Mouse (Mus musculus) stomach, embryonic 16.5 days (tissue): ENCODE results near the gene Cyb5d1. TPM values are rescaled to one million over a fixed set of nuclear protein-coding genes. Genes with fewer than 3 reads are reported as not detected.

Experiments
- ATAC-seq: fragments of 200-750 bp; cut with Nextera tagmentation; 2 replicates; pipeline ENCODE4 v1.8.0; 2017; ENCODE audit warnings: moderate number of reproducible peaks, moderate TSS enrichment; ENCODE audit not compliant: insufficient read depth, low FRiP score
- H3K27ac ChIP-seq: fragments of 300-500 bp; sonication (generic); 2 replicates; pipeline ENCODE4 v1.5.1; 2014; ENCODE audit warnings: low read length
- H3K27me3 ChIP-seq: fragments of 300-500 bp; sonication (generic); 2 replicates; pipeline ENCODE4 v1.6.1; 2014; ENCODE audit warnings: low read length, control low read depth, mixed read lengths; ENCODE audit not compliant: control insufficient read depth, insufficient read depth
- H3K36me3 ChIP-seq: fragments of 300-500 bp; sonication (generic); 2 replicates; pipeline ENCODE4 v1.6.1; 2014; ENCODE audit warnings: low read length; ENCODE audit not compliant: control insufficient read depth, insufficient read depth
- H3K4me1 ChIP-seq: fragments of 300-500 bp; sonication (generic); 2 replicates; pipeline ENCODE4 v1.6.1; 2014; ENCODE audit warnings: low read length, control low read depth, mixed read lengths; ENCODE audit not compliant: control insufficient read depth, insufficient read depth
- H3K4me2 ChIP-seq: fragments of 300-500 bp; sonication (generic); 2 replicates; pipeline ENCODE4 v1.6.1; 2014; ENCODE audit warnings: low read depth, low read length, mixed read lengths
- H3K4me3 ChIP-seq: fragments of 300-500 bp; sonication (generic); replicated peaks from 2 replicates; pipeline ENCODE4 v1.5.1; 2014; ENCODE audit warnings: mild to moderate bottlenecking, low read length
- H3K9ac ChIP-seq: fragments of 300-500 bp; sonication (generic); 2 replicates; pipeline ENCODE4 v1.6.1; 2014; ENCODE audit warnings: low read length
- H3K9me3 ChIP-seq: fragments of 300-500 bp; sonication (generic); replicated peaks from 2 replicates; pipeline ENCODE4 v1.6.1; 2016; ENCODE audit warnings: low read length, control low read depth; ENCODE audit not compliant: control insufficient read depth
- WGBS: fragments of 180-500 bp; shearing (Covaris S2); extraction: QIAGEN DNeasy Blood & Tissue Kit; methylation state at CpG from one replicate; pipeline ENCODE4 v1.1.7; 2014; 5-methylcytosine and 5-hydroxymethylcytosine counted together
- polyA plus RNA-seq: library from polyadenylated mRNA; unstranded; fragments of >200 nt; fragmentation: Nextera tagmentation; extraction: Ambion mirVana; gene quantifications from 2 replicates; pipeline ENCODE4 v1.2.1, GENCODE M21; 2015

Cyb5d1 gene
- polyA plus RNA-seq, 1 experiment from 2014 or later = 29.4 TPM

GRCm38 (mm10) chr11:69417449-69418384 is 22.3 kb upstream of the Cyb5d1 start:
- no peaks in the 10 kb centered on the region for H3K9me3 ChIP-seq
- H3K4me1 ChIP-seq = peaks cover 43% of the 10 kb centered on the region
- H3K9ac ChIP-seq = peak overlapping the region; percentile 81
- peak overlapping the region; percentile 99 for H3K27ac ChIP-seq
- peak overlapping the region; percentile 67 for H3K4me3 ChIP-seq
- peak overlapping the region; percentile 98 for H3K4me2 ChIP-seq
- ATAC-seq = peak; percentile 41
- peaks cover 6% of the 10 kb centered on the region for H3K27me3 ChIP-seq
- under 1% methylated on average over 39 of the region's 39 CpGs for WGBS
- H3K36me3 ChIP-seq = no peaks in the 10 kb centered on the region

DNA sequence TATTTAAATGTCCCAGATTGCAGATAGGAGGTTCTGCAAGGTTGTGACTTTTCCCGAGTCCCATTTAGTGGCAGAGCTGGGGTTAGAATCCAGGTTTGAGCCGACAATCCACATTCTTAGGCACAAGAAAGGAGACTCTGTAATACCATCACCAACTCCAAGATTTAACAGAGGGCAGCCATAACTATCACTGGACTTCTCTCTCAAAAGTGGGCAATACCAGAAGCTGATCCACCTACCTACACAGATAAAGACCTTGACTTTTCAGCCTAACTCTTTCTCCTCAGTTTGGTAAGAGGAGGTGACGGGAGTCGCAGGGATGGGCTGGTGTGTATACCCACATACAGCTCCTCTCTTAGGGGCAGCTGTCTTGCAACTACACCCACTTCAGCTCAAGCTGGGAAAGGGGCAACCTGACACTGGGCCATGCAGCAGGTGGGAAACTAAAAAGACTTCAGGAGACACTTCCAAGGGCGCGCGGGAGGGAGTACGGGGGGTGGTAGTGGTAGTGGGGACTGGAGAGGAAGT is 21.6 kb upstream of the Cyb5d1 start:
- peak overlapping the region; percentile 99 for H3K27ac ChIP-seq
- H3K4me3 ChIP-seq = peak overlapping the region; percentile 67
- no peak for ATAC-seq
- H3K9ac ChIP-seq = peak overlapping the region; percentile 64
- H3K4me2 ChIP-seq = peak overlapping the region; percentile 98
- H3K27me3 ChIP-seq = peaks cover 6% of the 10 kb centered on the region
- no peaks in the 10 kb centered on the region for H3K9me3 ChIP-seq
- H3K4me1 ChIP-seq = peaks cover 51% of the 10 kb centered on the region
- no peaks in the 10 kb centered on the region for H3K36me3 ChIP-seq
- WGBS = 13% methylated on average over 8 of the region's 8 CpGs

DNA sequence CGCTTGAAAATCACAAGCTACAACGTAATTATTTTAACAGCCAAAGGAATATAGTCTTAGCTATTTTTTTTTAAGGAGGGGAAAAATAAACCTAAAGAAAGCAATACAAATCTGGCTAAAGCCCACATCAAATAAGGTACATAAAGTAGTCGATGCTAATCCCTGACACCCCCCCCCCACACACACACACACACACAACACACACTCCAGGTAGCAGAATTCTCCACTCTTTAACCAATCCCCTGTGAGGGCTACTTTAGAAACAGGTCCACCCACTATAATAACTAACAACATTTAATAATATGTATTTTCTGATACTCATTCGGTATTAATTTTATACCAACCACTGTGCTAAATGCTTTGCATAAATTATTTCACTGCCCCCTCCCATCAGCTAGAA is 21.1 kb upstream of the Cyb5d1 start:
- H3K27ac ChIP-seq = peak overlapping the region; percentile 99
- H3K9me3 ChIP-seq = no peaks in the 10 kb centered on the region
- WGBS = under 1% methylated on average over 4 of the region's 4 CpGs
- ATAC-seq = no peak
- peak overlapping the region; percentile 80 for H3K9ac ChIP-seq
- no peaks in the 10 kb centered on the region for H3K36me3 ChIP-seq
- H3K27me3 ChIP-seq = peaks cover 4% of the 10 kb centered on the region
- peak overlapping the region; percentile 67 for H3K4me3 ChIP-seq
- H3K4me2 ChIP-seq = peak overlapping the region; percentile 98
- peaks cover 54% of the 10 kb centered on the region for H3K4me1 ChIP-seq

- peak overlapping the region; percentile 67 for H3K4me3 ChIP-seq
- H3K27me3 ChIP-seq = no peaks in the 10 kb centered on the region
- H3K9ac ChIP-seq = peak overlapping the region; percentile 80
- H3K36me3 ChIP-seq = no peaks in the 10 kb centered on the region
- ATAC-seq = peak; percentile 12; the same call in 1 of the 2 replicates
- no peaks in the 10 kb centered on the region for H3K9me3 ChIP-seq
- 0% methylated on average over 16 of the region's 25 CpGs for WGBS
- peak overlapping the region; percentile 98 for H3K4me2 ChIP-seq
- peaks cover 50% of the 10 kb centered on the region for H3K4me1 ChIP-seq
- H3K27ac ChIP-seq = peak overlapping the region; percentile 99
Observed at GRCm38 (mm10) chr11:69415668-69416451, 20.4 kb upstream of the Cyb5d1 start.

DNA sequence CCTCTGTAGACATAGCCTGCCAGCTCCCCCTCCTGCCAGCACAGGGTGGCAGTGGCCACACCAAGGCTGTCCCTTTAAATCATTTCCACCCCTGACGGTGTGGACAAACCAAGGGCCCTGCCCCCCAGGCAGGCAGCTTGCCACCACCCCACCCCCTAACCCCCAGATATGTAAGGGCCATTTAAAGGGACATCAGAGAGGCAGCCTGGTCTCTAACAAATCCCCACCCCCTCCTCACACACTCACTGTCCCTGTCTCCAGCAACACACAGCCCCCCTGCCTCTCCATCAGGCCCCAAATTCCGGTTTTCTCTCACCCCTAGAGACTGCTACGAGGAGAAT is 19.9 kb upstream of the Cyb5d1 start:
- H3K27ac ChIP-seq = peak overlapping the region; percentile 99
- H3K4me2 ChIP-seq = peak overlapping the region; percentile 98
- H3K9me3 ChIP-seq = no peaks in the 10 kb centered on the region
- peak; percentile 6; the same call in 1 of the 2 replicates for ATAC-seq
- H3K9ac ChIP-seq = peak overlapping the region; percentile 80
- WGBS = 1% methylated on average over 3 of the region's 3 CpGs
- H3K4me1 ChIP-seq = peaks cover 45% of the 10 kb centered on the region
- no peaks in the 10 kb centered on the region for H3K27me3 ChIP-seq
- H3K4me3 ChIP-seq = peak overlapping the region; percentile 67
- no peaks in the 10 kb centered on the region for H3K36me3 ChIP-seq

DNA sequence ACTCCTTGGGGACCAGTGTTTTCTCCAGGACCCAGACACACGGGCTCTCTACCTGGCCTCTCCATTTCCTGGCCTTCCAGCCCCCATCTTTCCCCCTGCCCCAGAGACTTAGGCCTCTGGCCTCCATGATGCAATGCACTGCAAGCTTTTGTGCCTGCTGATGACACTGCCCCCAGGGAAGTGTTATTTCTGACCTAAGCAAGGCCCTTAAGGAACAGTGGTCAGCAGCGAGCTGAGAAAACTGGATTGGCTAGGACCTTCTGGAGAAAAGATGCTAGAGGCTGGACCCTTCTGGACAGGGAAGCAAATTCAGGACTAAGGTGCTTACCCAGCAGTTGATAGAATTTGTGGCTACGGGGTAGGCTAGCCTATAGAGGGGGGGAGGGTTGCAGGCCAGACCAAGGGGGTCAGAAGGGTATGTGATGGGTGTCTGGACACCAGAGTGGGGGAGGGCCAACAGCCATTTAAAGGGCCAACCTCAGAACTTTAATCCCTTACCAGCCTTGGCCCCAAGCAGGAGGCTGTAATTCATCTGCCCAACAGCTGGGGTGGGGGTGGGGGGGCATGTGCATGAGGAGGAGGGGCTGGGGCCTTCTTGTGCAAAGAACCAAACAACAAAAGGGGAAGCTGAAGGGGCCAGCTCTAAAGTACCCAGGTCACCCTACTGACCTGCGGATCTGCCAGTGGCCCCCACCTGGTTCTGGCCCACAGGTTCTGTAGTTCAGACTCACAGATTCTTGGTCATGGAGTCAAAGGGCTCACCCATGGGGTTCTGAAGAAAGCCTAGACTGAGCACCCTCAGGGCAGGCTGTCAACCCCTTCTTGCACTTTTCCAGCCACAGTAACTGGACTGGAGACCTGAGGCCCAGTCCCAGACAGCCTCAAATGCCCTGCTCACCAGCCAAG is 19.2 kb upstream of the Cyb5d1 start:
- peak overlapping the region; percentile 67 for H3K4me3 ChIP-seq
- WGBS = 11% methylated on average over 4 of the region's 4 CpGs
- peaks cover 42% of the 10 kb centered on the region for H3K4me1 ChIP-seq
- ATAC-seq = no peak
- H3K27ac ChIP-seq = peak overlapping the region; percentile 99
- H3K4me2 ChIP-seq = peak overlapping the region; percentile 98
- no peaks in the 10 kb centered on the region for H3K9me3 ChIP-seq
- H3K9ac ChIP-seq = peak overlapping the region; percentile 80
- H3K36me3 ChIP-seq = no peaks in the 10 kb centered on the region
- no peaks in the 10 kb centered on the region for H3K27me3 ChIP-seq

DNA sequence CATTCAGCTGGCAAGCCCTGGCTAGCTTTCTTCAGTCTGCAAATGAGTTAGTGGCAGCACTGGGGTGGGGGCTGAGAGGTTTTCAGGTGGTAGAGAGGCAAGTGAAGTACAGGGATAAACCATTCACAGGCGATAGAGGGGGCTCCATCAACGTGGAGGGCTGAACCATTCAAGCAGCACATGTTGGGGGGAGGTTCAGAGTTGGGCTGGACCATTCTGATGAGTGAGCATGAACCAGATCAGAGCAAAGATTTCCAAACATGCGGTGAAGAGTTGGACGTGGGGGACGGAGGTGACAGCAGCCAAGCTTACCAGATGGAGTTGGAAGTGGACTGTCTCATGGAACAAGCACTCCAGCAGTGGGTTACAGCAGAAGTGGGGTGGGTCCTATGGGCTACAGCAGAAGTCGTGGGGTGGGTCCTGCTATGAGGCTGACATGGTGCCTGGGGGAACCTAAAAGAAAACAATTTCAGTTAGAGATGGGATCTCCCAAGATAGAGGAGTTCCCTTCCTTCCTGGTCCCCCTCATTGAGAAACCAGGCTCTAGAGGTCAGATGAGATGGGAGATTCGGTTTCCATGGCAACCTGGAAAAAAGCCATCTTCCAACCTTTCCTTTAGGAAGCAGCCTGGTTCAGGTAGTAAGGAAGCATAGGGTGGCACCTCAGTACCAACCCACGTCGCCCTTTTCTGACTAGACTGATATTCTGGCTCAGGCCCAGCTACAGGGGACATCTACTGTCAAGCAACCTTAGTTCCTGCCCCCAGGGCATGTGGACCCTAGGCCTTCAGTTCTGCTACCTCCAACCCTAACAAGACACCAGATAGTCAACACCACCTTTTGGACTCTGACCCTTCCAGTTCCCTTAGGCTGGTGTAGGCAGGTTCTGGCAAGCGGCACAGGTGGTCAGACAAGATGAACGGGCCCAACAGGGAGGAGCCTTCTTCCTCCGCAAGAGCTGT is 18.1 kb upstream of the Cyb5d1 start, which contains the start of gene Kdm6b:
Gene Kdm6b (minus strand): TSS at position 455 of the 961 bp plus-strand sequence.
- 23% methylated on average over 12 of the region's 12 CpGs for WGBS
- no peak for ATAC-seq
- no peaks in the 10 kb centered on the region for H3K27me3 ChIP-seq
- no peaks in the 10 kb centered on the region for H3K36me3 ChIP-seq
- peak within 1 kb of the TSS; percentile 98 for H3K4me2 ChIP-seq
- H3K4me1 ChIP-seq = peaks cover 36% of the 10 kb centered on the region
- peak within 1 kb of the TSS; percentile 80 for H3K9ac ChIP-seq
- peak within 1 kb of the TSS; percentile 99 for H3K27ac ChIP-seq
- peak within 1 kb of the TSS; percentile 67 for H3K4me3 ChIP-seq
- H3K9me3 ChIP-seq = no peaks in the 10 kb centered on the region
